Mouse (Mus musculus) G1E (cell line): ENCODE data around the gene Prpf6.

Source experiments
- CTCF ChIP-seq: IDR thresholded peaks from 2 replicates; pipeline ENCODE4 v1.5.1; 2012; ENCODE audit warnings: low read depth, low read length, inconsistent platforms, mixed read lengths
- GATA1 ChIP-seq: IDR thresholded peaks from 2 replicates; pipeline ENCODE4 v1.6.1; 2012; ENCODE audit warnings: borderline replicate concordance, low read length, inconsistent platforms, mixed read lengths
- GATA2 ChIP-seq: IDR thresholded peaks from 2 replicates; pipeline ENCODE4 v1.6.1; 2012; ENCODE audit warnings: low read depth, low read length, inconsistent platforms, borderline replicate concordance
- TAL1 ChIP-seq: conservative IDR thresholded peaks from 2 replicates; pipeline ENCODE4 v1.6.1; 2012; ENCODE audit warnings: low read depth, low read length, inconsistent platforms, mixed read lengths

- TF ChIP-seq CTCF (no peak), GATA1 (no peak), GATA2 (no peak), TAL1 (no peak)
These were observed 55.2 kb downstream of the Prpf6 start for GRCm38 (mm10) chr2:181646626-181647472.
